Comparison of ENCODE assay signal across 9 mouse cellular contexts in the genomic region with DNA sequence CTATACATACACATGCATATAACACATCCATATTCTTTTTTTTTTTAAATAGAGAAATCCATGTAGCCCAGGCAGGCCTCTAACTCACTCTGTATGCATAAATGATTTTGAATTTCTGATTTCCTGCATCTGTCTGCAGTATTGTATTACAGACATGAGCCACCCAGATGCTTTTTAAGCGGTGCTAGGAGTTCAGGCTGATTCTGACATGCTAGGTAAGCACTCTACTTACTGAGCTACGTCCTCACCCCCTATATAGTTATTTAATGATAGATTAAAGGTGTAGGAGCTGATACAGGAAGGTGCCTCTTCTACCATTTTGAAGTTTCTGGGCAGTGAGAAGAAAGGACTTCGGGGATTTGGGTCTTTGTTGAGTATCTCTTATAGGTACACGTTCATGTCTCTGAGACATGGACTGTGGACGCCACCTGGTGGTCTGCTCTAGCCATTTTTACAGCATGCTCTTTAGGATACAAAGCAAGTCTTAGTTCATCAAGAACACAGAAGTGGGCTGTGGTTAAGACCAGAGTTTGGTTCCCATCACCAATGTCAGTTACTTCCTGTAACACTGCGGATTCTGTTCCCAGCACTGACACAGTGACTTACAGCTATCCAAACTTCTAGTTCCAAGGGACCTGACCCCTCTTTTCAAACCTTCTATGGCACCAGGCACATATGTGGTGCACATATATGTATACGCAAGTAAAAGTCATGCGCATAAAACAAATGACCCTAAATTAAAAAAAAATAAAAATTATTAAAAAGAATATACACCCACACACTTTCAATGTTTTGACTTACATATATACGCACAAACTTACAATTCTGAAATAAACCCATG. TPM values are rescaled to one million over a fixed set of nuclear protein-coding genes. Genes with fewer than 3 reads are reported as not detected.
DNase-seq lines count a peak whose midpoint lies in the region; ATAC-seq and TF ChIP-seq lines count a peak whose summit lies in the region.
"Had no signal": no experiment of that assay in that cellular context is flagged by ENCODE, and none has a peak within 500 bp of the region (broad histone marks: within the 10 kb centered on the region; RNA-seq: fewer than 3 reads in every experiment).

No protein-coding gene starts in this region.

- no peak overlapping the region for H3K4me2 ChIP-seq in hindbrain, embryonic 11.5 days (replicated peaks; ENCODE audit: low read depth, low read length)
- H3K4me2 ChIP-seq: liver, embryonic 15.5 days had no signal

- peak; percentile 44 for TF ChIP-seq CTCF in bone marrow, adult 2 months (IDR thresholded peaks at IDR 0.05; ENCODE audit: control insufficient read depth, insufficient read depth, low read length)
- peak; percentile 59; the same call in 1 of the 2 replicates for TF ChIP-seq CTCF in embryonic fibroblast, embryonic 13.5 days (IDR thresholded peaks at IDR 0.05; ENCODE audit: borderline replicate concordance, insufficient read depth, low read length)

- H3K9me3 ChIP-seq in ES-E14 (ENCODE audit: control insufficient read depth, insufficient read depth, low read depth, low read length): no peaks in the 10 kb centered on the region
- no peaks in the 10 kb centered on the region for H3K9me3 ChIP-seq in hindbrain, embryonic 11.5 days (ENCODE audit: control insufficient read depth, low read length)
- H3K9me3 ChIP-seq: liver, embryonic 15.5 days had no signal

- H3K4me3 ChIP-seq in ES-E14 (ENCODE audit: insufficient read depth in 1 of 2, low read depth in 1 of 2, low read length in 2 of 2, poor library complexity in 1 of 2, severe bottlenecking in 1 of 2): no peak overlapping the region
- no peak overlapping the region for H3K4me3 ChIP-seq in bone marrow, adult 2 months (replicated peaks; ENCODE audit: control insufficient read depth, low read depth, low read length)
- no peak overlapping the region for H3K4me3 ChIP-seq in embryonic fibroblast, embryonic 13.5 days (ENCODE audit: insufficient read depth, low read length)
- H3K4me3 ChIP-seq in hindbrain, embryonic 11.5 days (ENCODE audit: low read depth, low read length): no peak overlapping the region
- H3K4me3 ChIP-seq: liver, embryonic 15.5 days had no signal

- WGBS in bone marrow, adult 2 months: 47% methylated on average over 9 of the region's 9 CpGs
- 51% methylated on average over 9 of the region's 9 CpGs for WGBS in hindbrain, embryonic 11.5 days

- no peaks in the 10 kb centered on the region for H3K36me3 ChIP-seq in ES-E14 (ENCODE audit: control insufficient read depth, insufficient read depth, low read length, poor library complexity, severe bottlenecking)
- H3K36me3 ChIP-seq in hindbrain, embryonic 11.5 days (ENCODE audit: control insufficient read depth, insufficient read depth, low read length): no peaks in the 10 kb centered on the region
- H3K36me3 ChIP-seq: liver, embryonic 15.5 days had no signal

- H3K27me3 ChIP-seq in hindbrain, embryonic 11.5 days (ENCODE audit: control insufficient read depth, insufficient read depth, low read length): no peaks in the 10 kb centered on the region
- H3K27me3 ChIP-seq: liver, embryonic 15.5 days had no signal

- in situ Hi-C loops in ES-E14 (cut with MboI; ENCODE audit: low sequenced_read_pairs in 2 of 2, unreplicated experiment in 2 of 2): loop anchor here in 1 of 2 experiments (25.0 kb wide), 1 partner anchor 649 kb away; no protein-coding TSS in a partner anchor

- H3K4me1 ChIP-seq in ES-E14 (ENCODE audit: control insufficient read depth in 2 of 2, insufficient read depth in 2 of 2, low read length in 2 of 2, poor library complexity in 1 of 2): no peaks in the 10 kb centered on the region
- no peaks in the 10 kb centered on the region; the same call in 1 of the 2 replicates for H3K4me1 ChIP-seq in bone marrow, adult 2 months (ENCODE audit: control insufficient read depth, insufficient read depth, low read length)
- 0 out of 2 replicates have a peak, but pooled peaks cover 7% of the 10 kb centered on the region for H3K4me1 ChIP-seq in embryonic fibroblast, embryonic 13.5 days (ENCODE audit: control insufficient read depth, insufficient read depth, low read length)
- H3K4me1 ChIP-seq in hindbrain, embryonic 11.5 days (replicated peaks; ENCODE audit: control insufficient read depth, insufficient read depth, low read length): no peaks in the 10 kb centered on the region
- H3K4me1 ChIP-seq: liver, embryonic 15.5 days had no signal

- no peak overlapping the region for H3K9ac ChIP-seq in ES-E14 (ENCODE audit: insufficient read depth, low read depth, low read length, poor library complexity, severe bottlenecking)
- no peak overlapping the region for H3K9ac ChIP-seq in hindbrain, embryonic 11.5 days (ENCODE audit: low read depth, low read length)
- H3K9ac ChIP-seq: liver, embryonic 15.5 days had no signal

- peak; percentile 78 for DNase-seq in ES-E14 (ENCODE audit: low read depth, low spot score)
- peak; percentile 85 for DNase-seq in hindbrain, embryonic 11.5 days (ENCODE audit: low spot score)
- peak; percentile 59 for DNase-seq in layer of hippocampus, adult 9-10 months (ENCODE audit: low spot score)
- DNase-seq in lung, postnatal 10 days: peak; percentile 76
- DNase-seq in ovary, postnatal 36 days (ENCODE audit: low spot score): peak; percentile 68
- DNase-seq in thymus, postnatal 36 days: peak; percentile 62

- TF ChIP-seq POLR2A in bone marrow, adult 2 months (IDR thresholded peaks at IDR 0.05; ENCODE audit: borderline replicate concordance, control insufficient read depth, low read depth, low read length): no peak
- TF ChIP-seq POLR2A in embryonic fibroblast, embryonic 13.5 days (IDR thresholded peaks at IDR 0.05; ENCODE audit: low read depth, low read length): no peak

- no peak overlapping the region for H3K27ac ChIP-seq in ES-E14 (ENCODE audit: insufficient read depth, low read depth, low read length, poor library complexity, severe bottlenecking)
- H3K27ac ChIP-seq in bone marrow, adult 2 months (ENCODE audit: control insufficient read depth, insufficient read depth, low read depth, low read length, poor library complexity): no peak overlapping the region
- no peak overlapping the region for H3K27ac ChIP-seq in embryonic fibroblast, embryonic 13.5 days (ENCODE audit: insufficient read depth, low read length)
- H3K27ac ChIP-seq in hindbrain, embryonic 11.5 days (ENCODE audit: low read depth, low read length): no peak overlapping the region
- H3K27ac ChIP-seq: liver, embryonic 15.5 days had no signal

- ATAC-seq in hindbrain, embryonic 11.5 days (ENCODE audit: low FRiP score): peak; percentile 56; the same call in 1 of the 2 replicates

TF ChIP-seq in ES-E14, 5 proteins besides CTCF, POLR2A, EP300 and RAD21:
- TF ChIP-seq MAFK (IDR thresholded peaks at IDR 0.05; ENCODE audit: insufficient read depth, low read depth, low read length): no peak
- peak; percentile 85 for TF ChIP-seq ZC3H11A (IDR thresholded peaks at IDR 0.05; ENCODE audit: borderline replicate concordance, low read depth, low read length)

RNA-seq across cellular contexts. Expression of a gene that starts 46.8 kb away (rescaled TPM):
- total RNA-seq in ES-E14 (2012; rRNA removed): 45.1 and 45.8 TPM in 2 replicates
- 12.9 and 15.7 TPM in 2 replicates for polyA plus RNA-seq in bone marrow, adult 2 months (2011; ENCODE audit: insufficient read depth, insufficient read length, low replicate concordance, missing spikeins)
- polyA plus RNA-seq in embryonic fibroblast, embryonic 13.5 days (2011; ENCODE audit: insufficient read length, low read depth, missing spikeins): 123 and 164 TPM in 2 replicates
- 77.3 and 88.5 TPM in 2 replicates for polyA plus RNA-seq in hindbrain, embryonic 11.5 days (2014; fragmentation: Nextera tagmentation; extraction: Ambion mirVana)
